Mouse (Mus musculus): ENCODE measurements at regions not wholly inside any gene's neighbourhood (a gene's known extent, or its start where the extent isn't known, plus 50 kb on each side); places are given as distances from the start of the nearest gene placed in this dataset.

DNA sequence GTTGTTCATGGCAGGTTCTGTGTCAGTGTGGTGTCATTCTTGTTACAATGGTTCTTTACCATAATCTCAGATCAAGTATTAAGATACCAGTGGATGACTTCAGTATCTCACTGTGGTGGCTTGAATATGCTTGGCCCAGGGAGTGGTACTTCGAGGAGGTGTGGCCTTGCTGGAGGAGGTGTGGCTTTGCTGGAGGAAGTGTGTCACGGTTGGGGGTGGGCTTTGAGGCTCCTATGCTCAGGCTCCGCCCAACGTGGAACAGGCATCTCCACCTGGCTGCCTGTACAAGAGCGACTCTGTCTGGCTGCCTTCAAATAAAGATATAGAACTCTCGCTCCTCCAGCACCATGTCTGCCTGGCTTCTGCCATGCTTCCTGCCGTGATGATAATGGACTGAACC lies 63.6 kb downstream of the Cd2 start:
- in situ Hi-C loops (cut with MboI; ENCODE audit: unreplicated experiment in 2 of 2): loop anchor here (5.0 to 25.0 kb wide), 4 partner anchors 68 to 252 kb away; no protein-coding TSS in a partner anchor

DNA sequence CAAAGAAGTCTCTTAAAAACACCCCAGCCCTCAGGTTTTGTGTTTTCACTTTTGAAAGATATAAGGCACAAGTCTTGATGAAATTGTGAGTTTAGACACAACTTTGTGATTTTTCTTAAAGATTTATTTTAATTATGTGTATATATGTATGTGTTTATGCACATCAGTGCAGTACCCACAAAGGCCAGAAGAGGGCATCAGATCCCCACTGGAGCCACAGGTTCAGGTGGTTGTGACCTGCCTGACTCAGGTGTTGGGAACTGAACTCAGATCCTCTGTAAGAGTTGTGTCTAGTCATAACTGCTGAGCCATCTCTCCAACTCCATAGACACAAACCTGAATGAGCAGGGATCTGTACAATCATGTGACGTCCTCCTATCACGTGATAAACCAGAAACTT lies 67.8 kb downstream of the Cd2 start:
- in situ Hi-C loops (cut with MboI; ENCODE audit: unreplicated experiment in 2 of 2): loop anchor here (5.0 to 25.0 kb wide), 5 partner anchors 72 to 248 kb away; no protein-coding TSS in a partner anchor

DNA sequence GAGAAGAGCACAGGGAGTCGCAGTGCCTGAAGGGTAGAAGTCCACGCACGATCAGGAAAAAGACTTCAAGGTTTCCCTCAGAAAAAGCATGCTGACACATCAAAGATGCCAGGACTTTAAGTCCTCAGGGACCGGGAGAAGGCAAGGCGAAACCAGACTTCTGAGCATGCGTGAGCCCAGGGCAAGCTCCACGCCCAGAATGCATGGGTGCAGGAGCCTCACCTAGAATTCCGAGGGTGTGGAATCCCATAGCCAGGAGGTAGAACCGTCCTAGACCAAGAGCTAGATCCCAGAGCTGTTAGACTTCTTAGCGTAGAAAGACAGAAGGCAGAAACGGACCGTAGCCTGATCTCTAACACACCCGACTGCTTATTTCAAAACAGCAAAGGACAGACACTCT lies 71.0 kb downstream of the Cd2 start:
- in situ Hi-C loops (cut with MboI; ENCODE audit: unreplicated experiment in 2 of 2): loop anchor here (5.0 to 25.0 kb wide), 3 partner anchors 244 to 248 kb away; no protein-coding TSS in a partner anchor

DNA sequence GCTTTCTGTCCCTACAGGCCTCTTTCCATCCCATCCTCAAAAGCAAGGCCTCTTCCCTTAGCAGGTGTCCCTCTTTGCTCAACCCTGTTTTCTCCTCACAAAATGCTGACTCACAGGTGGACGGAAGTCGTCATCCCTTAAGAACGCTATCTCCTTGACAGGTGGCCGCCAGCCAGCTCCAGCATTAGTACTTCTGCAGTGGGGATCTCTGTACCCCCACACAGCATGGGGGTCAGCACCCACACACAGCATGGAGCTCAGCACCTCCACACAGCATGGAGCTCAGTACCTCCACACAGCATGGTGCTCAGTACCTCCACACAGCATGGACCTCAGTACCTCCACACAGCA lies 74.6 kb downstream of the Cd2 start:
- in situ Hi-C loops (cut with MboI; ENCODE audit: unreplicated experiment in 2 of 2): loop anchor here (10.0 to 25.0 kb wide), 2 partner anchors 249 to 252 kb away; no protein-coding TSS in a partner anchor

DNA sequence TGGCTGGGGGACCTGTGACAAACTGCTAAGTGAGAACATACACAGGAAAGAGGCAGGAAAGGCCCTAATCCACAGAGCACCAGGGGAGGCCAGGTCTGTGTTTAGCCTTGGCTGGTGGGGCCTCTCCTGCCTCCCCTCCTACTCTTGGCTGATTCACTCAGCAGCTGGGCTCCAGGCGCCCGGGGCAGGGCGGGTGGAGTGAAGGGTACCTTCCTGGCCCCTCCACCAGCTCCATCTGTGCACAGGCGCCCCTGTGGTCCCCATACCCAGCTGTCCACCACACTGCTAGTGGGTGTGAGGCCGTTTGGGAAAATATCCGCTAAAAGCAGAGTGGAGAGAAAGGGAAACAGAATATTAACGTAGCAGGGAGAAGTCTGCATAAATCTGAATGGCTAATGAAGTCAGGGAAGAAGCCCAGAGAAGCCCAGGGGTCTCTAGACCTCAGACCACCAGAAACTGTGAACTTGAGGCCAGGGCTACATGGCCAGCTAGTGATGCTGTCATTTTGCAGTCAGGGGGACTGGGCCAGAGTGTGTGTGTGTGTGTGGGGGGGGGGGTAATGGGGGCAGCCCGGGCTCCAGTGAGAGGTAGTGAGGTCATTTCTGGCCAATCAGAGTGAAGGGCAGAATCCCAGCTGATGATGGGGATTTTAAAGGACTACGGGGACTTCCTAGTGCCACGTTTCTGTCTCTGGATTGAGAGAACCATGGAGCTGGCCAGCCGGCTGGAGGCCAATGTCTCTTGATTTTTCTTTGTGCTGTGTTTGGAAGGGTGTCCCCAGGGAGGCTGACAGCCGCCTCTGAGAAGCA lies 75.1 kb downstream of the Cd2 start:
- in situ Hi-C loops (cut with MboI; ENCODE audit: unreplicated experiment in 2 of 2): loop anchor here (10.0 to 25.0 kb wide), 2 partner anchors 250 to 252 kb away; no protein-coding TSS in a partner anchor

DNA sequence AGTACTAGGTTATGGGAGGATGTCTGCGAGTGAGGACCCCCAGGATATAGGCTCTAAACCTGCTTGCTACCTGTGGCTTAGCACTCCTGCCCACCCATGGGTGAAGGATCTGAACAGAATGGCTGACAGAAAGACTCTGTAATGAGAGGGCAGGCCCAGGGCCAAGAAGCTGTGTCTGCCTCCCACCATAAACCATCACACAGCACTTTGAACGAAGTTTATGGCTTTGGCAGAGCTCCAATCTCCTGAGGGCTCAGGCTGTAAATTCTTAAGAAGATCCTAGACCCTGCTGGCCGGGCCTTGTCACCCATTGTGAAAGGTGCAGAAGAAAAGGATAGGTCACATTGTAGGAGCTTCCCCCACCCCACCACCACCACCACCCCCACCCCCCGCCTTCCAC lies 75.8 kb downstream of the Cd2 start:
- in situ Hi-C loops (cut with MboI; ENCODE audit: unreplicated experiment in 2 of 2): loop anchor here (10.0 to 25.0 kb wide), 2 partner anchors 250 to 253 kb away; no protein-coding TSS in a partner anchor

DNA sequence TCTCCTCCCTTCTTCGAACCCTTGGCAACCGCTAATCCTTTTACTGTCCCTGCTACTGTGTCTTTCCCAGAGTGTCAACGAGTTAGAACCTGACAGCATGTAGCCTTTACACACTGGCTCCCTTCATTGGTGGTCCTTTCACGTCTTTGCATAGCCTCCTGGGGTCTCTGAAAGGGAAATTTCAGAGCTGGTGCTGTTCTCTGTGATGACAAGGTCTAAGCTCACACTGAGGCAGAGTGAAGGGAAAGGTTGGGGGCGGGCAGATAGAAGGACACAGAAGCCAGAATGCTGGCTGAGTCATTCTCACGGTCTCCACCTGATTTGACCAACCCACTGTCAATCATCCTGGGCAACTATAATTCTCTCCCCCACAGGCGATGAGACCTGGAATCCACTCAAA lies 78.2 kb downstream of the Cd2 start:
- in situ Hi-C loops (cut with MboI; ENCODE audit: unreplicated experiment in 2 of 2): loop anchor here in 1 of 2 experiments (25.0 kb wide), 1 partner anchor 253 kb away; no protein-coding TSS in a partner anchor

DNA sequence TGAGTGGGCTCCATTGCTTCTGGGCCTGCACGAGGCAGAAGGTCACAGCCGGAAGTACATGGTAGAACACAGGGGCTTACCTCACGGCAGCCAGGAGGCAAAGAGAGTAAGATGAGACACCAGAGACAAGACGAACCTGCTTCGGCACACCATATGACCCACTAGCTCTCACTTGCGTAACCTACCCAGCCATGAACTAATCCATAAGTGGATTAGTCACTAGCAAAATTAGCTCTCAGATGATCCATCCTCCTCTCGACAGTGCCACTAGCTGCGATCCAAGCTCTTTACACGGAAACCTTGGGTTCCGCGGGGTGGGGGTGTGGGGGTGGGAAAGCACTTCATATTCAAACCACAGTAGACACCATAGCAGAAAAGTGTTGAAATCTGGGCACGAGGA lies 79.0 kb downstream of the Cd2 start:
- in situ Hi-C loops (cut with MboI; ENCODE audit: unreplicated experiment in 2 of 2): loop anchor here in 1 of 2 experiments (25.0 kb wide), 1 partner anchor 254 kb away; no protein-coding TSS in a partner anchor

DNA sequence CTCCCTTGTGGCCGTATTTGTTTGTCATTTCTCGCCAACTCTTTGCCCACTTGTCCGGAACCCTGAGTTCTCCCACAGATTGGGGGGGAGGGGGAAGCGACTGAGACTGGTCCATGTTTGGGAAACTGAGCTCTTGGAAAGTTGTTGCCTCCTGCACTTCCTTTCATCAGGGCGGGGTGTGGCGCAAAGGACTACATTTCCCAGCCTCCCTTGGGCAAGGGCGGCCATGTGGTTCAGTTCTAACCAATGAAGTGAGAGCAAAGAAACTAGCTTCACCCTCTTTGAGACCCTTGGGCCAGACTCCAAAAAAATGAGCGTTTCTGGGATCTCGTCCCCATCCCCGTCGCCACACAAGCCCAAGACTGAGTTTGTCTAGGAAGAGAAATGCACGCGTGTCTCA lies 81.6 kb downstream of the Cd2 start:
- in situ Hi-C loops (cut with MboI; ENCODE audit: unreplicated experiment in 2 of 2): loop anchor here in 1 of 2 experiments (25.0 kb wide), 1 partner anchor 256 kb away; no protein-coding TSS in a partner anchor

DNA sequence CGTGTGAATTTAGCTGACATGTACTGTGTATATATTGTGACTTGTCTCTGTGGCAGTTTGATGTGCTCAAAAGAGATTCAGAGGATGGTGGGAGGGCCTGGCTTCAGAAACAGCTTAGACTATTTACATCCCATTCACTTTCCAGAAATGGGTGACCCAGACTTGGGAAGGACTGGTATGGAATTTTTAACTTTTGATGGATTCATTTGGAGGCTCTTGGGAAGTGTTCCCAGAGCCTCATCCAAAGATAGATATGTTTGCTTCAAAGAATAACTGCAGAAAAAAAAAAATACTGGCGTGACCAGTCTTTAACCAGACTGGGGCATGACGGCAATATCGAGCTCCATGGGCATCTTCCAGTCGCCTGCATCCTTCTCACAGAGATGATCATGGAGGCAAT lies 84.6 kb upstream of the Ptgfrn start:
- in situ Hi-C loops (cut with MboI; ENCODE audit: unreplicated experiment in 2 of 2): no loop called here

DNA sequence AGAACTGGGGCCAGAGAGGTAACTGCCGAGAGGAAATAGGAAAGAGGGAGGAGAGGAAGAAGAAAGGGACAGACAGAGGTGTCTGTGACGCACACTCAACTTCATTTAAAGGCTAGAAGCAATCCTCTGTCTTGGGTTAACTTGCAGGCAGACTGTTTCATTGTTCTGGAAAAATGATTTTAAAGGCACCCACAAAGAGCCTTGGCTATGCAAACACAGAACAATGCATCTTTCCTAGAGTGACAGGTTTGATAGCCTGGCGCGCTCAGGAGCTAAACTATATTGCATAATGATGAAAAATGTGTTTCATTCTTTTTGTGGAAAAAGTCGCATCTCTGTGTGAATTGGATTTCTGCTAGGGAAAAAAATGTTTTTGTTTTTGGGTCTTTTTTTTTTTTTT lies 84.2 kb upstream of the Ptgfrn start:
- in situ Hi-C loops (cut with MboI; ENCODE audit: unreplicated experiment in 2 of 2): no loop called here

DNA sequence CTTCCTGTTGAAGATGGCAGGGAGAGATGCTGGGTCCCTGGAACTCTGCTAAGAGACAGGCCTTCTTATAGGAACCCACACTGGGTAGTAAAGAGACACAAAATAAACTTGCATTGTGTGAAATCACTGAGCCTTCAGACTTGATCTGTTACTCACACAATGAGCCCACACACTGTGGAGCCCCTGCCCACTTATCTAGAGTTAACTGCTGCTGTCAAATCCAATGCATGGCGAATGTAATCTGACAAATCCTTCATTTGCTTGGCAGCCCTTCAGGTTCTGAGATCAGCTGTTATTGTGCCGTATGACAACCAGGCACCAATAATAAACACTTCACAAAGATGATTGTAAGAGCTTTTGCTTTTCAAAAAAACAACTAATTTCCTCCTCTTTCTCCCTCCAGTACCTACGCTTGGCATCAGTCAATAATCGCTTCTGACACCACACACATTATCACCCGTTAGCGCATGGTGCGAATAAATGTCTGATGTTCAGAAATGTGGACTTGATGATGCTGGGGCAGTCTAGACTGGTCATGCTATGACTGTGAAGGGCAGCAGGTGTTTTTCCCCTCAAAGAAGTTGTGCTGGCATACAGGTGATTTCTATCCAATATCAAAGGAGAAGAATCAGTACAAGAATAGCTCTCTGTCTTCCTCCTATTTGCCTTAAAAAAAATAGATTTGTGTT lies 81.4 kb upstream of the Ptgfrn start:
- in situ Hi-C loops (cut with MboI; ENCODE audit: unreplicated experiment in 2 of 2): no loop called here

DNA sequence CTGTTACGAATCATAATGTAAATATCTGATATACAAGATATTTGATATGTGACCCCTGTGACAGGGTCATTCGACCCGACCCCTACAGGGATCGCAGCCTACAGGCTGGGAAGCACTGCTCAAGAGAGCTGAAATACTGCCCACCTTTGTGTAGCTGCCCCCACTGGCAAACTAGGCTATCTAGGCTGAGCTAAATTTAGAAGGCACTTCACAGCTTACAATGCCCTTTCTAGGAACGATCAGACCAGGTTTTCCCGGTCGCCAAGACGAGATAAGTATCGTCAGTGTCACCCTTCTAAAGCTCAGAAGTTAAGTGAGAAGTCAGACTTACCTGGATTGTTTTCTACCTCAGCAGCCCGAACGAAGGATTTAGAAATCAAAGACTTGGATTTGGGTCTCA lies 71.9 kb upstream of the Ptgfrn start:
- in situ Hi-C loops (cut with MboI; ENCODE audit: unreplicated experiment in 2 of 2): no loop called here

DNA sequence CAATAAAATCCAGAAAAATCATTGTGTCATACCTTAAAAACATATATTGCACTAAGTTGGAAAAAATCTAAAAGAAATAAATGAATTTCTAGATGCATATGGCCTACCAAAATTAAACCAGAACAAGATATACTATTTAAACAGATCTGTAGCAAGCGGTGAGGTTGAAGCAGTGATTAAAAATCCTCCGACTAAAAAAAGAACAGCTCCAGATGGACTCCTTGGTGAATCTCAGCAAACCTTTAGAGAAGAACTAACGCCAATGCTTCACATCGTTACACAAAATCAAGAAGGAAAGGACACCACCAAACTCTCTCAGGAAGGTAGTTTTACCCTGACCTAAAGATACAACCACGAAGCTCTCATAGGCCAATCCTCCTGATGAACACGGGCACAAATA lies 63.9 kb upstream of the Ptgfrn start:
- in situ Hi-C loops (cut with MboI; ENCODE audit: unreplicated experiment in 2 of 2): no loop called here

DNA sequence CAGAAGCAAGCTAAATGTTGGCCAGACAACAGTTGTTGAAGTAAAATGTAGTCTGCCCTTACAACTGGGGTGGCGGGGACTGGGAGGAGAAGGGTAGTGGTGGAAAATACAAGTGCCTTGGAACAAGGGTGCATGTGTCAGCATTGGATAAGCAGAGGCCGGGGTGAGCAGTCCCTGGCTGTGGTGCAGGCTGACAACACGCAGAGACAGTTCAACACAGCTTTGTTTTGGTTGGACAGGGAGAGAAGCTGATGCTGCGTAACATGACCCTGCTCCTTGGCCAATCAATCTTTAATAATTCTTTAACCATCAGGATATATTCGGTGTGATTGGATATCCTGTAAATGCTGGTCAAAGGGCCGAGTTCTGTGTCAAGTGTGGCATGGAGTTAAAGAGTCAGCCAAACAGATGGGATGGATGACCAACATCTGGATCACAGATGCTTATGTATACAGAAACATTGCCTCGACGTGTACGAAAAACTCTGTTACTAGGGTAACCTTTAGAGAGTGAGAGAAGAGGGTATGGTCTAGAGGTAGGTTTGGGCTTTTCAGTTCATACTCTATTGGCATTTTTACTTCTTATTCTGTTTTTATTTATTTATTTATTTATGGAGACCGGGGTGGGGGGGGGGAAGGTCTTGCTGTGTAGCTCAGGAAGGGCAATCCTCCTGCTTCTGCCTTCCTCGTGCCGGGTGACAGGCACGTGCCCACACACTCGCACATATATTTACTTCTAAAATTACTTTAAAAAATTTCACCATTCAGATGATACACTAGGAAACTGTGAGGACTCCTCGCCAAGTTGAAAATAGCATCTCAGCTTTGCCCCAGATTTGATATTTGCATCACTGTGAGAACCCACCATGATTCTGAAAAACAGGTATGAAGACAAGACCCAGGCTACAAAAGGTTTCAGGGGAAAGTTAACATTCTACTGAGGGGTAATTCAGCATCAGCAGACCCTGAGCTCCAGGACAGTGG lies 60.2 kb upstream of the Ptgfrn start:
- in situ Hi-C loops (cut with MboI; ENCODE audit: unreplicated experiment in 2 of 2): no loop called here

DNA sequence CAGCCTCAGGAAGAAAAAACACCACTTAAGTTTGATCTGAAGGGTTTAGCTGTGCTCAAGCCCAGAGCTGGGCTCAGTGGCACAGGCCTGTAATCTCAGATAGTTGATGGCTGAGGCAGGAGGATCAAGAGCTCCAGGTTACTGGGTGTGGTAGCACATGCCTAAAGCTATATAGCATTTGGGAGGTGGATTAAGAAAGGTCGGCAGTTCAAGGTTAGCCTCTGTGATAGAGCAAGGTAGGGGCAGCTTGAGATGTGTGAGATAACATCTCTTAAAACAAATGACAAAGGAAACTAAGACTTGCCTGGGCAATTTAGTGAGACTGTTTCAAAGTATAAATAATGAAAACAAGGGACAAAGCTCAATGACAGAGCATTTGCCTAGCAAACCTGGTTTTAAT lies 56.9 kb upstream of the Ptgfrn start:
- in situ Hi-C loops (cut with MboI; ENCODE audit: unreplicated experiment in 2 of 2): no loop called here

DNA sequence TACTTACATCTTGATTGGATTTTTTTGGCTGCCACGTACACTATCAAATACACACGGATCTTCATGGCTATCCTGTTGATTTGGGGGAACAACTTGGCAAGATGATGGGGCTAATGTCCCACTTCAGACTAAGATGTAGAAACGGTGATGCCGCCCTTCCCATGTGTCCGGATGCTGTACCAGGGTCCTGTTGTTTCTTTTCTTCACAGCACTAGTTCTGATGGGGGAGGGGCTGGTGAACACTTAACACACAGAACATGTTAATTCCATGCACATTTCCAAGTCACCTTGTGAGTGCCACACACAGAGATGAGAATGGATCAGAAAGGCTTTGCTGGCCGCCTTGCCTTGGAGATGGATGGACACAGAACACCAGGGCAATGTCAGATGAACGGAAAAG lies 56.5 kb upstream of the Ptgfrn start:
- in situ Hi-C loops (cut with MboI; ENCODE audit: unreplicated experiment in 2 of 2): no loop called here

DNA sequence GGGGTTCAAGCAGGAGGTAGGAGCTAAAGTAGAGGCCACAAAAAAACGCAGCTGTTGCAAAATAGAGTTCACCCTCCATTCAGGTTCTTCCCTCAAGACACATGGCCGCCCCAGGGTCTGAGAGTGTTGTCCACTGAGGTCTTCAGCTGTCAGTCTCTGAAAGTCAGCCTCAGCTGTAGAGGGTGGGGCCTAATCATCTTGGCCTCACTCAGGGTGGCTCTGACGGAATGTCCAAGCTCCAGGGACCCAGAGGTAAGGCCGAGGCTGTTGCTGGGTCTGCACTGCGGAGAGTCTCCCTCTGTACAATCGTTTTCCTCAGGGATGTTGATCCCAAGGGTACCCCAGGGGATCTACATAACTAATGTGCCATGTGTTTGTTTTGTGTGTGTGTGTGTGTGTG lies 55.2 kb upstream of the Ptgfrn start:
- in situ Hi-C loops (cut with MboI; ENCODE audit: unreplicated experiment in 2 of 2): no loop called here

DNA sequence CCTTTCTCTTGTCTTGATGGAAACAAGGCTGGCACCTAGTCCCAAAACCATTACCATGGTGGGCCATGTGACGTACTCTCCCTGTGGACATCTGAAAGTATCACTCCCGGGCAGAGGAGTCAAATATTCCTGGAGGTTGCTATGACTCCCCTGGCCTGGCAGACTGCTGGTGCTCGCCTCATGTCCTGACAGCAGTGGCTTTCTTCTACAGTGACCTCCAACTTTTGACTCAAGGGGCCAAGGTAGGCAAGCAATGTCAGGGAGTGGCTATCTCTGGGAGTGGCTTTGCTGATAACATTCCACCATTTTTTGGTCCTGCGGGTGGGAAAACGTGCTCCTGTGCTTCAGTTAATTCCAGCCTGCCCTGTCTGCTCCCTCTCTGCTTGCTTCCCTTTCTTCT lies 54.7 kb upstream of the Ptgfrn start:
- in situ Hi-C loops (cut with MboI; ENCODE audit: unreplicated experiment in 2 of 2): no loop called here

DNA sequence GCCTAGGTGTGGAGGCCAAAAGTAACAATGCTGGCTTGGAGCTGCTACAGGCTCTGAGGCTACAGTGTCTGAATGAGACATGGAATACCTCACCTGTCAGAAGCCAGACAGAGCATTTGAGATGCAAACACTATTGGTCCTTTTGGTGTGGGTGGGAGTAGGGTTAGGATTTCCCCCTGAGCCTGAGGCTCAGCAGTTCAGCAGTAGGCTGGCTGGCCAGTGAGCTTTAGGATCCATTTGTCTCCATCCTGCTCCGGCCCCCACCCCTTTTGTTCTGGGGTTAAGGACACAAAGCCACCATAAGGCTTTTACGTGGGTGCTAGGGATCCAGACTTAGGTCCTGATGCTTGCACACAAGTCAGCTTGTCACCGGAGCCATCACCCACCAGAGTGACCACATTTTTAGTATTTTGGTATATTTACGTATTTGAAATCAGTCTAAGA lies 53.9 kb upstream of the Ptgfrn start:
- in situ Hi-C loops (cut with MboI; ENCODE audit: unreplicated experiment in 2 of 2): no loop called here

All from v-Abl transformed pro-B cells (cell line).